Mouse (Mus musculus): ENCODE data around the gene Dock9.

DNA sequence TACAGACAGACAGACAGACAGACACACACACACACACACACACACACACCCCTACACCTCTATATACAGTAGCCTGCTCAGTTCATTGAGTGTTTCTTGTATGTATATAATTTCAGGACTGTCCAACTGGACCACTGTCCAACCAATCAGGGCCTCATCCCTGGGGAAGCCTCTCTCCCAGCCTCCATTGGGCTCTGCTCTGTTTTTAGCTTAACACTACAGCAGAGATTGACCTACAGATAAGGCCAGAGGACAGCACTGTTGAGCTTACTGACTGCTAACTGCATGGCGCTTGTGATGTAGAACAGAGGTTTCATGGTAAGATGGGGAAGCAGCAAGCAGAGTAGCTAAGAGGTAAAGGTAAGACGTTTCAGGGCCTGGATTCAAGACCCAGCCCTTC lies 5.7 kb downstream of the Dock9 start:
- TF ChIP-seq POLR2A (IDR thresholded peaks at IDR 0.05; ENCODE audit: low read depth, low read length) (no peak), CTCF (conservative IDR thresholded peaks at IDR 0.05; ENCODE audit: insufficient read depth, insufficient read length, low read depth, low read length) (no peak)
